Mouse (Mus musculus) urinary bladder, adult 2 months (tissue): ENCODE results near the gene Gm20388. TPM values are rescaled to one million over a fixed set of nuclear protein-coding genes. Genes with fewer than 3 reads are reported as not detected.

ENCODE experiments used
- DNase-seq: peaks from one replicate; pipeline ENCODE4 v3.0.0; 2022; ENCODE audit warnings: low spot score
- polyA plus RNA-seq: library from polyadenylated mRNA; depleted of rRNA; stranded (reverse); fragments of >200 nt; gene quantifications from 2 replicates; pipeline ENCODE4 v1.2.3, GENCODE M21; 2012

Gene Gm20388
- polyA plus RNA-seq, 1 experiment = 50.2 TPM

DNA sequence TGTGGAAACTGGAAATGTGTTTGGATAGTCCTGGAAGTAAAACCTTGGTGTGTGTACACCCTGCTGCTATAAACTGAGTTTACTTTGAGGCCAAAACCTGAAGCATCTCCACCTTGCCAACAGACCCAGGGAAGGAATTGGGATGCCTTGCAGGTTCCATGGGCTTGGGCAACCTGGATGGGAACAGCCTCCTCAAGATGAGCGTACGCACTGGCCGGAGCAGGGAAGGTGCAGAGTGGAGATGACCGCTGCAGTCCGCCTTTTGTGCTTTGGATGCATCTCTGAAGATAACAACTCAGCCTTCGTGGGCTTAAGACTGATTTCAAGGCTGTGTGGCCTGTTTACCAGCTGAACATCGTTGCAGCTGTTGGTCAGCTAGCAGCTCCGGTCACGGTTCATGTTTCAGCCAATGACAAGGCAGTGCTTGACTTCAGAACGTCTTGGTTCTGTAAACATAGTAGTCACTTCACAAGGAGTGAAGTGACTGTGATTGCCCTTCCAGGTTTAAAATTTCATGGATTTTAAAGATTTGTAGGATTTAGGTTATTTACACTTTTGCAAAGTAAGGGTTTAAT, 2044.4 kb downstream of the Gm20388 start:
- DNase-seq = no peak

DNA sequence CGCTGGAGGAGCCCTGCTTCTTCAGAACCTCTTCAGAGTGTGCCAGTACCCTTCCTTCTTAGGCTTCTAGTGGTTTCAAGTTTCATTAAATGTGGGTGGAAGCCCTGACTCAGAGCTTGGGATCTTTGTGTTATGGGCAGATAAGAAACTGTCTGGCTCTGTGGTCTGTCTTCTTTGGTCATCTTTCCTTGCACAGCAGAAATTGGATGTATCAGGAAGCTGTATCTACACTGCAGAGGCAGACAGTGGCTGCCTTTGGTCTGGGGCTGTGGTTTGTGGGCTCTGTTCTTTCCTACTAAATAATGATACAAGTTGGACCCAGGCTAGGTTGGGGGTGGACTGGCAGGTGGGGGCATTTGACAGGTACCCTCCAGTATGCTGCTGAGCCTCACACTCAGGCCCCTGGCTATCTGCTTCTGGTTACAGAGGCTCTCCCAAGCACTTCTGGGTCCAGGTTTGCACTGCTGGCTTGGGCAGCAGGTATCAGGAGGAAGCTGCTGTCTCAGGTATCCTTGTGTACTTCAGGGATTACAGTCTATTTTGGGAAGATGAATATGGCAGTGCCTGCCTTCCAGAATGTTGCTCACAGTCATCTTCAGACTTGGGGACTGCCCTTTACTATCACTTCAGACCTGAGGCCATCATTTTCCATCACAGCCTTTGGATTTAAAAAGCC, 2045.3 kb downstream of the Gm20388 start:
- no peak for DNase-seq

DNA sequence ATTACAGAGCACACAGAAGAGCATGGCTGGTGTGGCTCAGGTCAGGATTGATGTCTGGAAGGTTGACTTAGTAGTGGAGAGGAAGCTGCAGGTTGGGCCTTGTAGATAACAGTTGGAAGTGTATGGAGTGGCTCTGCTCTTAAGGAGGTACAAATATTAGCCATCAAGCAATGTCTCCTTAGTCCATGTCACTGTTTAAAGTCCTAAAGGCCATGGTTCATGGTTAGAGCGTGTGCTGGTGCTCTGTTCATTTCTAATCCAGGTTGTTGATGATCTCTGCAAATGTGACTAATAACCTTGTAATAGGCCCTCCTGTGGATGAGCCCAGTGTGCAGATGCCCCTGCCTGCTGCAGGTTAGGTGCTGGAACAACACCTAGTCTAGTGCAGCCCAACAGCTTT, 2047.8 kb downstream of the Gm20388 start:
- DNase-seq = no peak

DNA sequence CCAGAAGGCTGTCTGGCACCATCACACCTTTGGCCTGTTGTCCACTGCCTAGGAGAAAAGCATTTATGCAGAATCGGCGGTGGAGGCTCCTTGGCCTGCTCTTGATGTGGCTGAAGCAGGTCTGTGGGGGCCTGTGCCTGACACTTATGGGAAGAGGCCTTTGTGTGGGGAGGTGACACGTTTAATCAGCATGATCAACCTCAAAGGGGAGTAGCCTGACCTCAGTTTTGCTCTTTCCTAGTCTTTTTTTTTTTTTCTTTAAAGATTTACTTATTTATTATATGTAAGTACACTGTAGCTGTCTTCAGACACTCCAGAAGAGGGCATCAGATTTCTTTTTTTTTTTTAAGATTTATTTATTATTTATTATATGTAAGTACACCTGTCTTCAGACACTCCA, 2052.3 kb downstream of the Gm20388 start:
- no peak for DNase-seq

DNA sequence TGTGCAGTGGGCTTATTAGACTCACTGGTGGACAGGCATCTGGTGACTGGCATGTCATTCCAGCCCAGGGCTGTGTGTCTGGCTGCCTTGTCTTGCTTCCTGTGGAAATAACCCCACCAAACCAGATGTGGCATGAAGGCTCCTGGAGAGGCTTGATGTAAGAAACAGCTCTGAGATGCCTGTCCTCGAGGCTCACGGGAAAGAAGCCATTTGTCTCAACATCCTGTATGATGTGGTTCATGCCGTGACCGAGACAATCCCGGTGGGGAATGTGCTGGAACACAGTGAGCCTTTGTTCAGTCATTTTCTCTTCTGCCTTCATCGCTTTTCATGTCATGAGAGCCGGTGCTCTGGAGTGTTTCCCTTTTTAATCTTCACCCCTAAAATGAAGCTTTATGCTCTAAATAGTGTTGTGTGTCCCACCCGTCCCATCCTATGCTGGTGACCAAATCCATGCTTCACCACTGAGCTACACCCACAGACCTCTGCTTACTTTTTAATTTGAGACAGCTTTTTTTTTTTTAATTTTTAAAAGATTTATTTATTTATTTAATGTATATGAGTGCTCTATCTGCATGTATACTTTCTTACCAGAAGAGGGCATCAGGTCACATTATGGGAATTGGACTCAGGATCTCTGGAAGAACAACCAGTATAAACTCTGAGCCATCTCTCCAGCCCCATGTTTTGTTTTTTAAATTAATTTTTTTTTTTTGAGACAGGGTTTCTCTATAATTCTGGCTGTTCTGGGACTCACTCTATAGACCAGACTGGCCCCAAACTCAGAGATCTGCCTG, 2054.3 kb downstream of the Gm20388 start:
- no peak for DNase-seq

DNA sequence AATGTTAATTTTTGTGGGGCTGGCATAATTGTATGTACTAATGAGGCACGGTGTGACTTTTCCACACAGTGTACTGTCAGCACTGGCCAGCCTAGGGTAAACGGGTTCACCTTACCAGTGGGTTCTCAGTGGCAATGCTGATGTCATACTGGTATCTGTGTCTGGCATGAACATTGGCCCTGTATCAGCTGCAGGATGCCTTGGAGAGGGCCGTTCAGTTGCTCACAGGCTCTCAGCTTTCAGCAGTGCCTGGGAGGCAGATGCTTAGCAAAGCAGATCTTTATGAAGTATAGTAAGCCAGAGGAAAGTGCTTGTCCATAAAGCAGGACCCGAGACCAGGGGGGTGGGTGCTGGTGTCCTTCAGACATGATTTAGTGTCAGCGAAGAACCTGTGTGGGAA, 2055.5 kb downstream of the Gm20388 start:
- no peak for DNase-seq

DNA sequence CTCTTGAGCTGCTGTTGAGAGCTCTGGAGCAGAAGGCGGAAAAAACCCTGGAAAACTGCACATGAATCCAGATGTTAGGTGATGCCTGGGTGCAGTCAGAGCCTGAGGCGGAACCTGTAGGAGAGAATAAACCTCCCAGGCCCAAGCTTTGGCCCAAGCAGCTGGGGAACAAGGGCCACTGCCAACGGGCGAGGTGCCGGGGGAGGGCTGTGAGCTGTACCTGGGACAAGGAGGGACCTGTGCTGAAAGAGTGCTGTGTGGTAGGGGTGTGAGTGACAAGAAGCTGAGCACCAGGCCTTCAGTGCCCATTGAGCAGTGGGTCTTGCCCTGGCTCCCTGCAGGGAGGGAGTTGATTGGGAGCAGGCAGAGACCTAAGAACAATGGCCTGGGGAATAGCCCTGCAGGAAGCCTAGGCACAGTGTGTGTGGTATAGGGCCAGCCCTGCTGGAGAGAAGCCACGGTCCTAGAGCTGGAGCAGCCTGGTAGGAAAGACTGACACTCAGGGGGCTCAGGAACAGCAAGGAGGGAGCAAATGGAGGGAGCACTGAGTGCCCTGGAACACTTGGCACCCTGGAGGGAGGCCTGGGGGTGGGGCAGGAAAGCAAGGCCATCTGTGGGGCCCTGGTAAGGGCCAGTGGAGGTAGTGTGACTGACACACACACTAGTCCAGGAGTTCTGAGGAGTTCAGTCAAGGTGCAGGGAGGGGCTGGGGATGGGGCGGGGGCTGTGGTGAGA, 2056.2 kb downstream of the Gm20388 start:
- no peak for DNase-seq

DNA sequence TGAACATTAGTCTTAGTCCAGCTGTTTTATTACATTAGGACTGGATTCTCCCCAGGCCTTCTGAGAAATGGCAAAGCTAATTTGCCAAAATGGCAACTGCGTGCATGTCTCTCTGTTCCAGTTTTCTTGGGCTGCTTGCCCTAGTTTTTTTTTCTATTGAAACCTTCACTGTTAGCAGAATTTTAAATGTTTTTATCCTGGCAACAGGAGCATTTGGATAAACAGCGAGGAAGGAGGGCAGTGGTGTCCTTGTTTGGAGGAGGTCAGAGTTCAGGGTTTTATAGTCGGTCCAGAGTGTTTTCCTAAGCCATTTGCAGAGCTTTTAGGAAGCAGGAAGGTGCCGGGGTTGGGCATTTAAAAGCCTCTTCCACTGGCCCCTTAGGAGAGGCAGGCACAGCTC, 2057.3 kb downstream of the Gm20388 start:
- DNase-seq = no peak

DNA sequence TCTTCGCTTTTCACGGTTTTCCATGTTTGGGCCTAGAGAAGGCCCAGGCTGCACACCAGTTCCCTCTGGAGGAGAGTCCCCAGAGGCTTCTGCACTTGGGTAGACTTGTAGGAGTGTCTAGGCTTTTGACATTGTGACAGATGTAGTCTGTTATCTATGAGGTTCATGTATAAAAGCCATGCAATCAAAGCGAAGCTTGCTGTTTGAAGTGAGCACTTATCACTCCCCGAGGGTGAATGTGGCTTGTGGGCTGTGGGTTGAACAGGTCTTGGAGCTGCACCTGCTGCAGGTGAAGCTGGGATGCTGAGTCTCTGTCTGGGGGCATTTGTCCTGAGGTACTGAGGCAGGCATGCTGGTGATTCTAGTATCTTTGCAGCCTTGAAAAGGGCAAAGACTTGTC, 2057.9 kb downstream of the Gm20388 start:
- DNase-seq = no peak

DNA sequence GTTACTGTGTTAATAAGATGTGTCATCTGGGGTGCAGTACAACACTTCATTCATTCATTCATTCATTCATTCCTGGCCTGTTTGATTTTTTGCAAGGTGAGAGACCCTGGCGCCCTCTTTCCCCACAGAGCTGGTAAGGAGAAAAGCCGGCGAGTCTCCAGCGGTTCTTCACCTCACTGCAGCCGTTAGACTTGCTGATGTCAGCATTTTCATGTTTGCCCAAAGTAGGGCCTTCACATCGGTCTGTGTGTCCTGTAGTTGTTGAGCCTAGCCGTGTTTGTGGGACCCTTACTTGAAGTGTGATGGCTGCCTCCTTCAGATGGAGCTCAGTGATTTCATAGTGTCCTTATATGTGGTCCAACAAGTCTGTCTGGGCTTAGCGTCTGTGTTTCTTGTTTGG, 2059.6 kb downstream of the Gm20388 start:
- DNase-seq = no peak

DNA sequence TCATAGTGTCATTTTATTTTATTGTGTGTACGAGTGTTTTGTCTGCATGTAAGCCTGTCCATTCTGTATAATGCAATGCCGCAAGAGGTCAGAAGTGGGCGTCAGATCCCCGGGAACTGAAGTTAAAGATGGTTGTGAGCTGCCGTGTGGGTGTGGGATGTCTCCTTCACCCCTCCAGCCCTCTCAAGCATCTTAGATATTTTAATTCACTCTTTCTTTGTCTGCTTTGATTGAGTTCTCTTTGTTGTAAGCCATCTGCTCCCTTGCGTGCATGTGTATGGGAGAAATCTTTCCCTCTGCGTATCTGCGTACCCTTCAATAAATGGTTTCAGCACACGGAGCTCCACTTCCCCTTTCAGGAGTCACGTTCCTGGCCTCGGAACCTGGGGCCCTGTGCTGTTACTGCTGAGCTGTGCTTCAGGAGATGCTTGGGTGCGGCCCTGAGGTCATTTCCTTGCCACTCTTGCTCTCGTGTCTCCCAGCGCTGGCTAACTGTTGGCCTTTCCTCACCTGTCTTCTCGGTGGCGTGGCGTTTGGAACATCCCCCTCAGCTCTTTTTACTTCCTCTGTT, 2060.9 kb downstream of the Gm20388 start:
- no peak for DNase-seq

DNA sequence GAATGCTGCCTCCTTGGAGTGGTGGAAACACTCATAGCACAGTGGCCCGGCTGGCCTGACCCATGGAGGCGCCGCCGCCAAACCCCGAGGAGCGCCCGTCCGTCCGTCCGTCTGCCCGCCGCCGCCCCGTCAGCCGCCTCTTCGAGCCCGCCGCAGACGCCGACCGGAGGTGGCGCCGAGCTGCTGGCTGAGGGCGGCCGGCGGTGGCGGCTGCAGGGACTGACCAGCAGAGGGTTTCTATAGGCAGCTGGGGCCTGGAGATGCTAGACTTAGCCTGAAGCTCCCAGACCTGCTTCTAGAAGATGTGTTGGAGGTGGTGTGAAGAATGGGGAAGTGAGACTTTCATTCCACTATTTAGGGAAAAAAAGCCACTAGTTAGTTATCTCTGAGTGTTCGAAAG, 2063.3 kb downstream of the Gm20388 start:
- no peak for DNase-seq

DNA sequence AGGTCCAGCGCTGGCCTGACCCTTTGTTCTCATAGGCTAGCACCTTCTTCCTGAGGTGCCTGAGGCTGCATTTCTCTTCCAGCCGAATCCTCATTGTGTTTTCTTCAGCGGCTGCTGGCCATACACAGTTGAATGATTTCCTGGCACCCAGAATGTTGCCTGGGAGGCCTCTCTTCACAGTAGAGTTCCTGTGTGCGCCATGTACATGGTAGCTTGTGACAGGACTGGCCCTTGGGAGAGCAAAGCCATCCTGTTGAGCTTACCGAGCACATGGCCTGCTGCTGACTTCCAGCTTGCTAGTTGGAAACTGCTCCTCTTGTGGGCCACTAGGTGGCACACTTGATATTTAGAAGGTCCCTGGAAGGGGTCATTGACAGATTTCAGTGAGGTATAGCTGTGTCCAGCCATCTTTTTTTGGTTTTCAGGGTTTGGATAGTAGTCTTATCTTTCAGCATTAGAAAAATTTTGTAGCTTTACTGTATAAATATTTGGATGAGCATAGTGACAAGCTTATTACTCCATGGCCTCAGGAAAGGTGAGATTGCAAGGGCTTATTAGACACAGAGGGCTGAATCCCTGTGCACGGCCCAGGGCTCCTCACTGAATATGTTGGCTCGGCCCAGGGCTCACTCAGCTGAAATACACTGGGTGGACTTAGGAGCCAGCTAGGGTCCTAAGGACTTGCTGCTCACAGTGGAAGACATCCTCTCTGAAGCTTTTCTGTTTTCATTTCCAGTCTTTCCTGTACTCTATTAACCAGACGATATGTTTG, 2067.4 kb downstream of the Gm20388 start:
- no peak for DNase-seq

DNA sequence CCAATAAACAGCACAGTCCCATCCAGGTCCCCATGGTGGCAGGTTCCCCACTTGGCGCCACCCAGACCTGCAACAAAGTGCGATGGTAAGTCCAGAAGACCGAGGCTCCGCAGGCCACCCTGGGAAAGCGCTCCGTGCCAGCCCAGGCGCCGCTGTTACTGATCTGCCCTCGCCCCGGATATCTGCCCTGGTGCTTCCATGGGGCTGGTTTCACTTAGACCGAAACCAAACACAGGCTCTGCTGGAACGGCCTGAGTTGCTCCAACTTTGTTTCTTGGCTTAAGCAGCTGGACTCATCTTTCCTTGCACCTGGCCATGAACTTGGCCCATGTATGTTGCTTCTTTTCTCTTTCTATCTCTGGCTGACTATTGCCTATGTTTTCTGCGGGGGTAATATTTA, 2068.0 kb downstream of the Gm20388 start:
- no peak for DNase-seq

DNA sequence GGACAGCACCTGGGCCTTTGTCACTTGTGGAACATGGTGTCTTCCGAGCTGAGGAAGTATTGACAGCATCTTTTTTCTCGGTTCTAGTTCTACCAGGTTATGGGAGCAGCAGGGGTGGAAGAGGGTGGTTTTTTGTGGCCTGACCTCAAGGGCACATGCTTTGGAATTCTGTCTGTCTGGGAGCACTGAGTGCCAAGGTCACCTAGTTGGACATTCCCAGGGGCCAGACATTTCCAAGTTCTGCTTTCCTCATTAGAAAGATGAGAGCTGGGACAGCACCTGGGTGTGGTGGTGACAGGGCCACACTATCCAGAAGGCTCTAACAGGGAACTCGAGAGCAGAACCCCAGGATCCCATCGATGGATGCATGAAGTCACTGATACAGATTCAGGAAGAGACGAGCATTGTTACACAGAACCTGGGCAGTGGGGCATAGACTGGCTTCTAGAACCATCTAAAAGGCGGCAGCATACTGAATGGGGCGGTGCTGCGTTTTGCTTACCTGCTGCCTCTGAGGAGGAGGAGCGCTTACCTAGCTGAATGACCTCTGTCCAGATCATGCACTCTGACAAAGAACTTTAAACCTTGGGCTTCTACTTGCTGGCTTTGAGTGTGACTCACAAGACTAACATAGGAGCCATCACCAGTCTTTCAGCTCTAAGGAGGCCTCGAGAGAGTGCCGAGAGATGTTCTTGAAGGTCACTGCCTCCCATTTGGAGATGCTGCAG, 2070.3 kb downstream of the Gm20388 start:
- DNase-seq = no peak

DNA sequence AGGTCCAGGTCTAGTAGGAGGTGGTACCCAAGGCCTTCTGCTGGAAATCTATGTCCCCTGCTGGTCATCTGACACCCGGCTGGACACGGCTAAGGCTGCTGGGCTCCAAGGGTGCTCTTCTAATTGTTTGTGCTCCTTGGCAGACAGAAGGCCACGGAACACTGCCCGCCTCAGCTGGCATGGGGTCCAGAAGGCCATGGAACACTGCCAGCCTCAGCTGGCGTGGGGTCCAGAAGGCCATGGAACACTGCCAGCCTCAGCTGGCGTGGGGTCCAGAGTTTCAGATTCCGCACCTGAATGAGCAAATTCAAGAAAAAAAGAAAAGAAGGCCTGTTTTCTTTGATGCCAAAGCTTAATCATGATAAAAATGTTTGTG, 2070.9 kb downstream of the Gm20388 start:
- DNase-seq = no peak

DNA sequence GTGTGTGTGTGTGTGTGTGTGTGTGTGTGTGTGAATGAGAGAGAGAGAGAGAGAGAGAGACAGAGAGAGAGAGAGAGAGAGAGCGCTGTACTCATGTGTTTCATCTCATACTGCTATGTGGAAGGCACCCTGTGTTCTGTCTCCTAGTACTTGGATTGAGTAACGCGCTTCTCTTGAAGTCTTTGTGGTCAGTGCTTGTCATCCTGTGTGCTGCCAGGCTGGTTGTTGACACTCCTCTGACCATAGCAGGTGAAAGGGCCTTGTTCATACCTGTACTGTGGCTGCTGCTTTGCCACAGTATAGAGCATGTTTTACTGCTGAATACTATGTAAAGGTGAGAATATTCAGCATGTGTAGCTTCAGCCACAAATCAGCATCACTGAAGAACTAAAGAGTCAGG, 2075.0 kb downstream of the Gm20388 start:
- no peak for DNase-seq

DNA sequence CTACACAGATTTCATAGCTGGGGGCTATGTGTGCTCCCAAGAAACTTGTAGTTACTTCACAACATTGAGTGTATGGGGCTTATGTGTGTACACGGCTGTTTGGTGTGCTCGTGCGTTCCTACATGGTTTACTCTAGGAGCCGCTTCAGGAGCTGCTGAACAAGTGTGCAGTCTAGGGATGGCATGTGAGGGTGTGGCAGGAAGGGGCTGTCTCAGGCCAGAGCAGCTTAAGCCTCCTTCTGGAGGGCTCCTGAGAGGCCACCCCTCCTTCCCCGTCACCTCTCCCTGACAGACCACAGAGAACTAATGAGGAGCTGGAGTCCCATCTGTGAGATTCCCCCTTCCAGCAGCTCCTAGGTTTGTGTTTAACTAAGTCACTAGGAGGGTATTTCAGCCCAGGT, 2077.3 kb downstream of the Gm20388 start:
- no peak for DNase-seq

DNA sequence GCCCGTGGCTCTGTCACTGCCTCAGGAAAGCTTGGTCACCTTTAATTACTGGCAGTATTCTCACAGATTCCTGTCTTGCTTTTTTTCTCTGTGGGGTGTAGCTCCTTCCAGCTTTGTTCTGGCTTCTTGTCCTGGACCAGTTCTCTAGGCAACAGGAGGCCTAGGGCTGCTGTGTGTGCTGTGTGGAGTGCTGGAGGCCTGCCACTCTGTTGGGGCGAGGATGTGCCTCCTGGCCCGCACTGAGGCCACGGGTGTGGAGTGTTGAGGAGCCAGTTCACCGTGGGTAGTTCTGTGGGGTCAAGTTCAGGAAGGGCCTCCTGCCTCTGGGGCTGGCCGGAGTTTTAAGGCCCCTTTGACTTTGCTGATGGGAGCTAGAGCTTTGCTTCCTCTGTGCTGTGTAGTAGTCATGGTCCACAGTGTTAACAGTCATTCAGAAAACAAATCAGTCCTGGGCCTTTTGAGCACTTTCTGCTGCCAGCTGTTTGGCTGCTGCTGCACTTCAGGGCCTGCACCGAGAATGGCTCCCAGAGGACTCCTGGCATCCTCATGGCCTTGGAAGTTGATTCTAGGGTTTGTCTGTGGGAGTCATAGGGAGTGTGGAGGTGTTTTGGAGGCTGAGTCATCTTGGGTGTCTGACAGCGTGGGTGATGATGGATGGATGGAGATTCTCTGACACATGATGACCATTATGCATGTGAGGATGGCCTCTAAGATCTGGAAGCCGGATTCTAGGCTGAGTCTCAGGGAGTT, 2080.0 kb downstream of the Gm20388 start:
- DNase-seq = no peak

DNA sequence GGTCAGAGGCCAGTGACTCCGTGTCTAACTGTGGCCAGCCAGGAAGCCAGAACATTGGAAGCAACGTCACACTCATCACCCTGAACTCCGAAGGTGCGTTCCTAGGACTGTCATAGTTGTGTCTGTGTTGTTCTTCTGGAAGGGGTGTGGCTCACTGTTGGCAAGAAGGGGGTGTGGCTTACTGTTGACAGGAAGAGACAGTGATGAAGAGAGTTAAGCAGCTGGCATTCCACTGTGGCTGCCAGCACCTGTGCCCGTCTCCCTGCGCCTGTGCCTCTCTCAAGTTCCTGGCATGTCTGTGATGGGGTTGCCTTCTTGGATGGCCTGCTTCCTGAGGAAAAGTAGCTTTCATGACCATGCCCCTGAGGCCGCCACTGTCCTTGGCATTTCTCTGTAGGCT, 2081.0 kb downstream of the Gm20388 start:
- DNase-seq = no peak
